Mouse (Mus musculus) embryonic facial prominence, embryonic 11.5 days (tissue): ENCODE results near the gene Prcc. TPM values are rescaled to one million over a fixed set of nuclear protein-coding genes. Genes with fewer than 3 reads are reported as not detected.
"Not testable (repeated sequence)": the region's sequence is repeated elsewhere in the genome, so short reads cannot be mapped to it uniquely, and the experiment has no call there.

Experiments used
- ATAC-seq: fragments of 200-750 bp; cut with Nextera tagmentation; replicated peaks from 2 replicates; pipeline ENCODE4 v1.8.0; 2017; ENCODE audit warnings: low read depth; ENCODE audit not compliant: insufficient number of reproducible peaks, low FRiP score, low TSS enrichment
- DNase-seq: peaks from one replicate; pipeline ENCODE4 v3.0.0-alpha.2; 2015; ENCODE audit warnings: low spot score
- H3K27ac ChIP-seq: fragments of 300-500 bp; sonication (generic); replicated peaks from 2 replicates; pipeline ENCODE4 v1.5.1; 2014; ENCODE audit warnings: mild to moderate bottlenecking, low read depth, low read length, control low read depth
- H3K27me3 ChIP-seq: fragments of 300-500 bp; sonication (generic); 2 replicates; pipeline ENCODE4 v1.6.1; 2014; ENCODE audit warnings: mild to moderate bottlenecking, low read length, moderate library complexity, mixed read lengths; ENCODE audit not compliant: control insufficient read depth, insufficient read depth
- H3K36me3 ChIP-seq: fragments of 300-500 bp; sonication (generic); replicated peaks from 2 replicates; pipeline ENCODE4 v1.6.1; 2014; ENCODE audit warnings: low read depth, mild to moderate bottlenecking, low read length, moderate library complexity, mixed read lengths; ENCODE audit not compliant: control insufficient read depth, insufficient read depth
- H3K4me1 ChIP-seq: fragments of 300-500 bp; sonication (generic); 2 replicates; pipeline ENCODE4 v1.6.1; 2014; ENCODE audit warnings: low read length, mixed read lengths; ENCODE audit not compliant: control insufficient read depth, insufficient read depth
- H3K4me2 ChIP-seq: fragments of 300-500 bp; sonication (generic); 2 replicates; pipeline ENCODE4 v1.6.1; 2014; ENCODE audit warnings: low read depth, mild to moderate bottlenecking, control low read depth, low read length, moderate library complexity
- H3K4me3 ChIP-seq: fragments of 300-500 bp; sonication (generic); 2 replicates; pipeline ENCODE4 v1.5.1; 2014; ENCODE audit warnings: low read depth, low read length, control low read depth
- H3K9ac ChIP-seq: fragments of 300-500 bp; sonication (generic); replicated peaks from 2 replicates; pipeline ENCODE4 v1.6.1; 2014; ENCODE audit warnings: mild to moderate bottlenecking, control low read depth, low read length
- H3K9me3 ChIP-seq: fragments of 300-500 bp; sonication (generic); replicated peaks from 2 replicates; pipeline ENCODE4 v1.6.1; 2016; ENCODE audit warnings: mild to moderate bottlenecking, low read length, inconsistent platforms, mixed read lengths; ENCODE audit not compliant: control insufficient read depth
- WGBS: fragments of 180-500 bp; shearing (Covaris S2); extraction: QIAGEN DNeasy Blood & Tissue Kit; methylation state at CpG from one replicate; pipeline ENCODE4 v1.1.7; 2014; 5-methylcytosine and 5-hydroxymethylcytosine counted together
- polyA plus RNA-seq: library from polyadenylated mRNA; unstranded; fragments of >200 nt; fragmentation: Nextera tagmentation; extraction: Ambion mirVana; gene quantifications from 2 replicates; pipeline ENCODE4 v1.2.1, GENCODE M21; 2014

The Prcc gene
- polyA plus RNA-seq, 1 experiment from 2014 or later: 21.5 TPM

GRCm38 (mm10) chr3:87838622-87839021 is 46.8 kb downstream of the Prcc start:
- Histone ChIP-seq H3K27ac (no peak overlapping the region), H3K4me2 (no peak overlapping the region), H3K36me3 (no peaks in the 10 kb centered on the region), H3K9me3 (no peaks in the 10 kb centered on the region), H3K4me1 (no peaks in the 10 kb centered on the region), H3K4me3 (no peak overlapping the region), H3K27me3 (no peaks in the 10 kb centered on the region), H3K9ac (no peak overlapping the region)
- 7% methylated on average over 4 of the region's 4 CpGs for WGBS
- ATAC-seq (no peak), DNase-seq (peak; percentile 89)

GRCm38 (mm10) chr3:87833482-87833881 is 51.9 kb downstream of the Prcc start:
- H3K9ac ChIP-seq: no peak overlapping the region
- H3K27me3 ChIP-seq: no peaks in the 10 kb centered on the region
- DNase-seq (no peak), ATAC-seq (no peak)
- H3K27ac ChIP-seq: no peak overlapping the region
- no peaks in the 10 kb centered on the region for H3K9me3 ChIP-seq
- no peak overlapping the region for H3K4me3 ChIP-seq
- no peak overlapping the region for H3K4me2 ChIP-seq
- H3K36me3 ChIP-seq: no peaks in the 10 kb centered on the region
- WGBS: 70% methylated on average over 5 of the region's 5 CpGs
- H3K4me1 ChIP-seq: no peaks in the 10 kb centered on the region

- Histone ChIP-seq H3K27me3 (no peaks in the 10 kb centered on the region), H3K4me1 (no peaks in the 10 kb centered on the region), H3K36me3 (no peaks in the 10 kb centered on the region), H3K4me3 (no peak overlapping the region), H3K27ac (no peak overlapping the region), H3K9me3 (no peaks in the 10 kb centered on the region), H3K4me2 (no peak overlapping the region), H3K9ac (no peak overlapping the region)
- WGBS: 84% methylated on average over 7 of the region's 7 CpGs
- DNase-seq (no peak), ATAC-seq (no peak)
Observed at GRCm38 (mm10) chr3:87832109-87832859, 53.1 kb downstream of the Prcc start.

GRCm38 (mm10) chr3:87829025-87829424 is 56.4 kb downstream of the Prcc start:
- 49% methylated on average over 10 of the region's 10 CpGs for WGBS

GRCm38 (mm10) chr3:87828435-87828834 is 57.0 kb downstream of the Prcc start:
- 59% methylated on average over 4 of the region's 4 CpGs for WGBS
- DNase-seq: no peak
- ATAC-seq: no peak

More at GRCm38 (mm10) chr3:87829025-87829424, 56.4 kb downstream of the Prcc start:
- no peak overlapping the region for H3K4me2 ChIP-seq
- H3K27ac ChIP-seq: no peak overlapping the region
- no peaks in the 10 kb centered on the region for H3K9me3 ChIP-seq
- ATAC-seq: no peak
- no peaks in the 10 kb centered on the region for H3K27me3 ChIP-seq
- no peak overlapping the region for H3K9ac ChIP-seq
- no peak overlapping the region for H3K4me3 ChIP-seq
- peak; percentile 5 for DNase-seq
- no peaks in the 10 kb centered on the region for H3K36me3 ChIP-seq
- no peaks in the 10 kb centered on the region for H3K4me1 ChIP-seq

GRCm38 (mm10) chr3:87824206-87824605 is 61.2 kb downstream of the Prcc start, which contains the start of gene Pear1:
Pear1 (minus strand) TSS chr3:87824306.
- DNase-seq, H3K4me3 ChIP-seq, H3K4me2 ChIP-seq, H3K27ac ChIP-seq, H3K9me3 ChIP-seq, H3K4me1 ChIP-seq, H3K9ac ChIP-seq, H3K36me3 ChIP-seq, ATAC-seq, H3K27me3 ChIP-seq: not testable (repeated sequence)
- 85% methylated on average over 1 of the region's 1 CpGs for WGBS

More at GRCm38 (mm10) chr3:87828435-87828834, 57.0 kb downstream of the Prcc start:
- Histone ChIP-seq H3K9me3 (no peaks in the 10 kb centered on the region), H3K4me3 (no peak overlapping the region), H3K4me1 (no peaks in the 10 kb centered on the region), H3K27me3 (no peaks in the 10 kb centered on the region), H3K9ac (no peak overlapping the region), H3K4me2 (no peak overlapping the region), H3K27ac (no peak overlapping the region), H3K36me3 (no peaks in the 10 kb centered on the region)

GRCm38 (mm10) chr3:87818226-87818625 is 67.2 kb downstream of the Prcc start:
- peaks cover 2% of the 10 kb centered on the region; the same call in 1 of the 2 replicates for H3K27me3 ChIP-seq
- no peaks in the 10 kb centered on the region for H3K36me3 ChIP-seq
- no peak overlapping the region for H3K4me2 ChIP-seq
- DNase-seq (no peak), ATAC-seq (no peak)
- 60% methylated on average over 12 of the region's 12 CpGs for WGBS
- no peaks in the 10 kb centered on the region for H3K9me3 ChIP-seq
- no peak overlapping the region for H3K9ac ChIP-seq
- H3K27ac ChIP-seq: no peak overlapping the region
- no peak overlapping the region for H3K4me3 ChIP-seq
- H3K4me1 ChIP-seq: no peaks in the 10 kb centered on the region

- 6% methylated on average over 12 of the region's 12 CpGs for WGBS
- peaks cover 4% of the 10 kb centered on the region; the same call in 1 of the 2 replicates for H3K27me3 ChIP-seq
- no peaks in the 10 kb centered on the region for H3K36me3 ChIP-seq
- H3K9me3 ChIP-seq: no peaks in the 10 kb centered on the region
- H3K9ac ChIP-seq: no peak overlapping the region
- H3K4me2 ChIP-seq: no peak overlapping the region
- no peak overlapping the region for H3K4me3 ChIP-seq
- ATAC-seq (no peak), DNase-seq (peak; percentile 94)
- no peak overlapping the region for H3K27ac ChIP-seq
- no peaks in the 10 kb centered on the region for H3K4me1 ChIP-seq
Observed at GRCm38 (mm10) chr3:87816646-87817093, 68.7 kb downstream of the Prcc start.
